Mouse (Mus musculus): ENCODE results near the gene Zfp36l1.

DNA sequence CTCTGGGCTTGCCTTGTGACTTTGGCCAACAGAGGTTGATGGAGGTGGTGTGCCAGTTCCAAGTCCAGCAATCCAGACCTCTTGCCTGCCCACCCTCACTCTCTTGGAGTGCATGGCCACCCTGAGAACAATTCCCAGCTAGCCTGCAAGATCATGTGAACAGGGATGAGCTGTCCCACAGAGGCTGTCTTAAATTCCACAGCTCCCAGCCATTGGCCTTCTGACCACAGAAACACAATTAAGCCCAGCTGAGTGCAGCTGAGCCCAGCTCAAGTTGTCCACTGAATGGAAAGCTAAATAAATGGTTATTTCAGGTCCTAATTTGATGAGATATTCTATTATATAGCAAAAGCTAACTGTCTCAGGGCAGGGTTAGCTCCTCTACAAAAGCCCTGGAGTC, 20.0 kb downstream of the Zfp36l1 start:
- TF ChIP-seq POLR2A (IDR thresholded peaks at IDR 0.05; ENCODE audit: low read depth, low read length), result no peak
- no peak for TF ChIP-seq CTCF (IDR thresholded peaks at IDR 0.05; ENCODE audit: extremely low read depth, insufficient read depth, insufficient read length, insufficient replicate concordance)

All from spleen, adult 2 months (tissue).